Mouse (Mus musculus) hindbrain, embryonic 15.5 days (tissue): ENCODE results near the gene Olfr692. TPM values are rescaled to one million over a fixed set of nuclear protein-coding genes. Genes with fewer than 3 reads are reported as not detected.
"Not testable (repeated sequence)": the region's sequence is repeated elsewhere in the genome, so short reads cannot be mapped to it uniquely, and the experiment has no call there.

Experiments used
- ATAC-seq: fragments of 200-750 bp; cut with Nextera tagmentation; 2 replicates; pipeline ENCODE4 v1.8.0; 2017; ENCODE audit warnings: low read depth, moderate number of reproducible peaks, moderate TSS enrichment; ENCODE audit not compliant: low FRiP score
- H3K27ac ChIP-seq: fragments of 300-500 bp; sonication (generic); replicated peaks from 2 replicates; pipeline ENCODE4 v1.5.1; 2015; ENCODE audit warnings: mild to moderate bottlenecking, inconsistent platforms
- H3K27me3 ChIP-seq: fragments of 300-500 bp; sonication (generic); 2 replicates; pipeline ENCODE4 v1.6.1; 2015; ENCODE audit warnings: control low read depth, inconsistent platforms
- H3K36me3 ChIP-seq: fragments of 300-500 bp; sonication (generic); 2 replicates; pipeline ENCODE4 v1.6.1; 2015; ENCODE audit warnings: control low read depth, inconsistent platforms
- H3K4me1 ChIP-seq: fragments of 300-500 bp; sonication (generic); replicated peaks from 2 replicates; pipeline ENCODE4 v1.6.1; 2015; ENCODE audit warnings: control low read depth, inconsistent platforms
- H3K4me2 ChIP-seq: fragments of 300-500 bp; sonication (generic); 2 replicates; pipeline ENCODE4 v1.6.1; 2015; ENCODE audit warnings: moderate library complexity, mild to moderate bottlenecking, inconsistent platforms
- H3K4me3 ChIP-seq: fragments of 300-500 bp; sonication (generic); 2 replicates; pipeline ENCODE4 v1.5.1; 2015; ENCODE audit warnings: mild to moderate bottlenecking, inconsistent platforms
- H3K9ac ChIP-seq: fragments of 300-500 bp; sonication (generic); 2 replicates; pipeline ENCODE4 v1.6.1; 2015; ENCODE audit warnings: inconsistent platforms
- H3K9me3 ChIP-seq: fragments of 300-500 bp; sonication (generic); 2 replicates; pipeline ENCODE4 v1.6.1; 2016; ENCODE audit warnings: control low read depth, inconsistent platforms
- WGBS: fragments of 180-500 bp; shearing (Covaris S2); methylation state at CpG from one replicate; pipeline ENCODE4 v1.1.7; 2015; 5-methylcytosine and 5-hydroxymethylcytosine counted together
- polyA plus RNA-seq: library from polyadenylated mRNA; unstranded; fragments of >200 nt; fragmentation: Nextera tagmentation; extraction: Ambion mirVana; gene quantifications from 2 replicates; pipeline ENCODE4 v1.2.1, GENCODE M21; 2015

Olfr692 gene
- not detected in 2 replicates for polyA plus RNA-seq

- Histone ChIP-seq H3K4me1 (no peaks in the 10 kb centered on the region), H3K36me3 (peaks cover 14% of the 10 kb centered on the region; the same call in 1 of the 2 replicates), H3K4me2 (no peak within 1 kb of the TSS), H3K27ac (no peak within 1 kb of the TSS), H3K27me3 (no peaks in the 10 kb centered on the region), H3K9me3 (no peaks in the 10 kb centered on the region), H3K9ac (no peak within 1 kb of the TSS), H3K4me3 (no peak within 1 kb of the TSS)
- no peak for ATAC-seq
- 98% methylated on average over 1 of the region's 1 CpGs for WGBS
Measured at GRCm38 (mm10) chr7:105367930-105368329, at the start of gene Olfr692. TSS of gene Olfr692 (plus strand) at chr7:105368230.

GRCm38 (mm10) chr7:105325302-105325701, 42.7 kb upstream of the Olfr692 start:
- no peaks in the 10 kb centered on the region for H3K36me3 ChIP-seq
- no peak for ATAC-seq
- H3K4me1 ChIP-seq, result no peaks in the 10 kb centered on the region
- H3K4me2 ChIP-seq, result no peak overlapping the region
- no peaks in the 10 kb centered on the region for H3K9me3 ChIP-seq
- no peak overlapping the region for H3K9ac ChIP-seq
- H3K4me3 ChIP-seq, result no peak overlapping the region
- H3K27me3 ChIP-seq, result no peaks in the 10 kb centered on the region
- 81% methylated on average over 2 of the region's 2 CpGs for WGBS
- H3K27ac ChIP-seq, result no peak overlapping the region

- 83% methylated on average over 1 of the region's 1 CpGs for WGBS
- no peaks in the 10 kb centered on the region for H3K9me3 ChIP-seq
- ATAC-seq, result no peak
Measured at GRCm38 (mm10) chr7:105334004-105334403, 34.0 kb upstream of the Olfr692 start, which contains the start of gene Olfr690. TSS of gene Olfr690 (minus strand) at chr7:105334104.

GRCm38 (mm10) chr7:105342170-105342569, 25.9 kb upstream of the Olfr692 start, which contains the start of gene Olfr691:
TSS of gene Olfr691 (minus strand) at chr7:105342270.
- Histone ChIP-seq H3K27me3 (no peaks in the 10 kb centered on the region), H3K4me1 (no peaks in the 10 kb centered on the region), H3K9me3 (no peaks in the 10 kb centered on the region), H3K27ac (no peak within 1 kb of the TSS), H3K36me3 (no peaks in the 10 kb centered on the region), H3K9ac (no peak within 1 kb of the TSS), H3K4me3 (no peak within 1 kb of the TSS), H3K4me2 (no peak within 1 kb of the TSS)
- no peak for ATAC-seq
- WGBS, result 47% methylated on average over 1 of the region's 1 CpGs

More at GRCm38 (mm10) chr7:105334004-105334403, 34.0 kb upstream of the Olfr692 start, which contains the start of gene Olfr690:
- Histone ChIP-seq H3K4me2 (no peak within 1 kb of the TSS), H3K4me1 (no peaks in the 10 kb centered on the region), H3K27me3 (no peaks in the 10 kb centered on the region), H3K36me3 (no peaks in the 10 kb centered on the region), H3K4me3 (no peak within 1 kb of the TSS), H3K27ac (no peak within 1 kb of the TSS), H3K9ac (no peak within 1 kb of the TSS)

GRCm38 (mm10) chr7:105342752-105343151, 25.3 kb upstream of the Olfr692 start:
- no peak for ATAC-seq
- H3K9me3 ChIP-seq, result no peaks in the 10 kb centered on the region
- H3K4me1 ChIP-seq, result no peaks in the 10 kb centered on the region
- no peak overlapping the region for H3K4me2 ChIP-seq
- 80% methylated on average over 2 of the region's 2 CpGs for WGBS
- no peaks in the 10 kb centered on the region for H3K36me3 ChIP-seq
- no peak overlapping the region for H3K9ac ChIP-seq
- no peaks in the 10 kb centered on the region for H3K27me3 ChIP-seq
- no peak overlapping the region for H3K4me3 ChIP-seq
- no peak overlapping the region for H3K27ac ChIP-seq

- not testable (repeated sequence) for H3K4me1 ChIP-seq, H3K9ac ChIP-seq, H3K9me3 ChIP-seq, H3K27ac ChIP-seq, H3K4me3 ChIP-seq, H3K36me3 ChIP-seq, H3K4me2 ChIP-seq, H3K27me3 ChIP-seq
- WGBS, result no CpG with 5 or more reads among the region's 5 CpGs
- peak; percentile 69 for ATAC-seq
Measured at GRCm38 (mm10) chr7:105356064-105356463, 12.0 kb upstream of the Olfr692 start.

- WGBS, result 97% methylated on average over 1 of the region's 2 CpGs
- H3K4me3 ChIP-seq, H3K9ac ChIP-seq, H3K36me3 ChIP-seq, H3K27ac ChIP-seq, H3K4me1 ChIP-seq, H3K9me3 ChIP-seq, H3K27me3 ChIP-seq, H3K4me2 ChIP-seq: not testable (repeated sequence)
- ATAC-seq, result peak; percentile 92
Measured at GRCm38 (mm10) chr7:105356487-105356886, 11.5 kb upstream of the Olfr692 start.

- no peak overlapping the region for H3K4me3 ChIP-seq
- 86% methylated on average over 2 of the region's 2 CpGs for WGBS
- no peak overlapping the region for H3K9ac ChIP-seq
- no peaks in the 10 kb centered on the region for H3K27me3 ChIP-seq
- H3K27ac ChIP-seq, result no peak overlapping the region
- no peak overlapping the region for H3K4me2 ChIP-seq
- ATAC-seq, result no peak
- no peaks in the 10 kb centered on the region for H3K36me3 ChIP-seq
- no peaks in the 10 kb centered on the region for H3K9me3 ChIP-seq
- no peaks in the 10 kb centered on the region for H3K4me1 ChIP-seq
Measured at GRCm38 (mm10) chr7:105361713-105362112, 6.3 kb upstream of the Olfr692 start.

GRCm38 (mm10) chr7:105367268-105367667, 762 bp upstream of the Olfr692 start:
- no peak for ATAC-seq
- no peaks in the 10 kb centered on the region for H3K9me3 ChIP-seq
- H3K4me2 ChIP-seq, result no peak overlapping the region
- no peaks in the 10 kb centered on the region for H3K4me1 ChIP-seq
- peaks cover 10% of the 10 kb centered on the region; the same call in 1 of the 2 replicates for H3K36me3 ChIP-seq
- no peak overlapping the region for H3K9ac ChIP-seq
- H3K27me3 ChIP-seq, result no peaks in the 10 kb centered on the region
- H3K4me3 ChIP-seq, result no peak overlapping the region
- WGBS, result 90% methylated on average over 5 of the region's 5 CpGs
- no peak overlapping the region for H3K27ac ChIP-seq

- Histone ChIP-seq H3K4me3 (no peak overlapping the region), H3K4me2 (no peak overlapping the region), H3K27ac (no peak overlapping the region), H3K36me3 (peaks cover 14% of the 10 kb centered on the region; the same call in 1 of the 2 replicates), H3K27me3 (no peaks in the 10 kb centered on the region), H3K4me1 (no peaks in the 10 kb centered on the region), H3K9ac (no peak overlapping the region), H3K9me3 (no peaks in the 10 kb centered on the region)
- no peak for ATAC-seq
- WGBS, result 96% methylated on average over 4 of the region's 4 CpGs
Measured at GRCm38 (mm10) chr7:105368521-105368920, 491 bp downstream of the Olfr692 start.

- 90% methylated on average over 1 of the region's 1 CpGs for WGBS
- no peak overlapping the region for H3K4me3 ChIP-seq
Measured at GRCm38 (mm10) chr7:105372912-105373311, 4.9 kb downstream of the Olfr692 start.

GRCm38 (mm10) chr7:105373509-105373908, 5.5 kb downstream of the Olfr692 start:
- no peaks in the 10 kb centered on the region for H3K9me3 ChIP-seq
- no peaks in the 10 kb centered on the region for H3K4me1 ChIP-seq
- H3K4me2 ChIP-seq, result no peak overlapping the region
- no peak overlapping the region for H3K4me3 ChIP-seq
- no peak for ATAC-seq
- no peak overlapping the region for H3K9ac ChIP-seq
- peaks cover 41% of the 10 kb centered on the region for H3K36me3 ChIP-seq
- WGBS, result 89% methylated on average over 4 of the region's 4 CpGs
- H3K27me3 ChIP-seq, result no peaks in the 10 kb centered on the region
- no peak overlapping the region for H3K27ac ChIP-seq

More at GRCm38 (mm10) chr7:105372912-105373311, 4.9 kb downstream of the Olfr692 start:
- peaks cover 35% of the 10 kb centered on the region for H3K36me3 ChIP-seq
- H3K9ac ChIP-seq, result no peak overlapping the region
- H3K4me1 ChIP-seq, result no peaks in the 10 kb centered on the region
- H3K9me3 ChIP-seq, result no peaks in the 10 kb centered on the region
- H3K27me3 ChIP-seq, result no peaks in the 10 kb centered on the region
- no peak overlapping the region for H3K27ac ChIP-seq
- no peak overlapping the region for H3K4me2 ChIP-seq
- no peak for ATAC-seq

GRCm38 (mm10) chr7:105373976-105374375, 5.9 kb downstream of the Olfr692 start:
- Histone ChIP-seq H3K4me1 (no peaks in the 10 kb centered on the region), H3K27me3 (no peaks in the 10 kb centered on the region), H3K9me3 (no peaks in the 10 kb centered on the region), H3K9ac (no peak overlapping the region), H3K36me3 (peaks cover 46% of the 10 kb centered on the region), H3K27ac (no peak overlapping the region), H3K4me2 (no peak overlapping the region), H3K4me3 (no peak overlapping the region)
- WGBS, result 96% methylated on average over 3 of the region's 3 CpGs
- no peak for ATAC-seq
